Mouse (Mus musculus) lung, postnatal 0 days (tissue): ENCODE data around the gene Tcstv1. TPM values are rescaled to one million over a fixed set of nuclear protein-coding genes. Genes with fewer than 3 reads are reported as not detected.
"Not testable (repeated sequence)": the region's sequence is repeated elsewhere in the genome, so short reads cannot be mapped to it uniquely, and the experiment has no call there.

Source experiments
- ATAC-seq: fragments of 200-750 bp; cut with Nextera tagmentation; 2 replicates; pipeline ENCODE4 v1.8.0; 2017; ENCODE audit warnings: moderate library complexity
- DNase-seq: peaks from one replicate; pipeline ENCODE4 v3.0.0-alpha.2; 2016; ENCODE audit warnings: low spot score
- H3K27ac ChIP-seq: fragments of 300-500 bp; sonication (generic); 2 replicates; pipeline ENCODE4 v1.5.1; 2014; ENCODE audit warnings: antibody characterized with exemption, mild to moderate bottlenecking, low read length, mixed read lengths
- H3K27me3 ChIP-seq: fragments of 300-500 bp; sonication (generic); replicated peaks from 2 replicates; pipeline ENCODE4 v1.6.1; 2014; ENCODE audit warnings: low read length, mixed read lengths; ENCODE audit not compliant: insufficient read depth
- H3K36me3 ChIP-seq: fragments of 300-500 bp; sonication (generic); 2 replicates; pipeline ENCODE4 v1.6.1; 2014; ENCODE audit warnings: low read length, mixed read lengths; ENCODE audit not compliant: insufficient read depth
- H3K4me1 ChIP-seq: fragments of 300-500 bp; sonication (generic); 2 replicates; pipeline ENCODE4 v1.6.1; 2014; ENCODE audit warnings: antibody characterized with exemption, low read depth, low read length, mixed read lengths; ENCODE audit not compliant: insufficient read depth
- H3K4me2 ChIP-seq: fragments of 300-500 bp; sonication (generic); replicated peaks from 2 replicates; pipeline ENCODE4 v1.6.1; 2014; ENCODE audit warnings: low read depth, mild to moderate bottlenecking, low read length, moderate library complexity, mixed read lengths
- H3K4me3 ChIP-seq: fragments of 300-500 bp; sonication (generic); 2 replicates; pipeline ENCODE4 v1.5.1; 2014; ENCODE audit warnings: low read depth, low read length
- H3K9ac ChIP-seq: fragments of 300-500 bp; sonication (generic); replicated peaks from 2 replicates; pipeline ENCODE4 v1.6.1; 2014; ENCODE audit warnings: low read depth, mild to moderate bottlenecking
- H3K9me3 ChIP-seq: fragments of 300-500 bp; sonication (generic); 2 replicates; pipeline ENCODE4 v1.6.1; 2016; ENCODE audit warnings: low read length, mixed read lengths
- whole genome bisulfite sequencing: fragments of 180-500 bp; shearing (Covaris S2); extraction: QIAGEN DNeasy Blood & Tissue Kit; methylation state at CpG from one replicate; pipeline ENCODE4 v1.1.7; 2014; 5-methylcytosine and 5-hydroxymethylcytosine counted together
- polyA plus RNA-seq: library from polyadenylated mRNA; unstranded; fragments of >200 nt; fragmentation: Nextera tagmentation; extraction: Ambion mirVana; gene quantifications from 2 replicates; pipeline ENCODE4 v1.2.1, GENCODE M21; 2015

Gene Tcstv1
- not detected in 2 replicates for polyA plus RNA-seq

- H3K4me2 ChIP-seq, H3K4me3 ChIP-seq, H3K9me3 ChIP-seq, H3K9ac ChIP-seq, DNase-seq, H3K4me1 ChIP-seq, H3K36me3 ChIP-seq, ATAC-seq, H3K27ac ChIP-seq, H3K27me3 ChIP-seq: not testable (repeated sequence)
- 69% methylated on average over 3 of the region's 3 CpGs for WGBS
These were observed at the start of gene Tcstv1 for GRCm38 (mm10) chr13:119894685-119895084. Tcstv1 (minus strand) TSS chr13:119894785.

- not testable (repeated sequence) for H3K4me3 ChIP-seq, H3K4me1 ChIP-seq, ATAC-seq, H3K9me3 ChIP-seq, H3K36me3 ChIP-seq, H3K9ac ChIP-seq, H3K27me3 ChIP-seq, H3K4me2 ChIP-seq, H3K27ac ChIP-seq, DNase-seq
- no CpG with 5 or more reads among the region's 5 CpGs for WGBS
These were observed 34.6 kb upstream of the Tcstv1 start, which contains the start of gene Gm21761 for GRCm38 (mm10) chr13:119929172-119929571. Gm21761 (minus strand) TSS chr13:119929272.

- H3K4me1 ChIP-seq, H3K9ac ChIP-seq, H3K4me2 ChIP-seq, H3K27ac ChIP-seq, H3K36me3 ChIP-seq, H3K9me3 ChIP-seq, H3K4me3 ChIP-seq, ATAC-seq, H3K27me3 ChIP-seq: not testable (repeated sequence)
- WGBS, result 62% methylated on average over 2 of the region's 3 CpGs
- DNase-seq, result peak; percentile 1
These were observed 30.2 kb upstream of the Tcstv1 start for GRCm38 (mm10) chr13:119924597-119925340.

DNA sequence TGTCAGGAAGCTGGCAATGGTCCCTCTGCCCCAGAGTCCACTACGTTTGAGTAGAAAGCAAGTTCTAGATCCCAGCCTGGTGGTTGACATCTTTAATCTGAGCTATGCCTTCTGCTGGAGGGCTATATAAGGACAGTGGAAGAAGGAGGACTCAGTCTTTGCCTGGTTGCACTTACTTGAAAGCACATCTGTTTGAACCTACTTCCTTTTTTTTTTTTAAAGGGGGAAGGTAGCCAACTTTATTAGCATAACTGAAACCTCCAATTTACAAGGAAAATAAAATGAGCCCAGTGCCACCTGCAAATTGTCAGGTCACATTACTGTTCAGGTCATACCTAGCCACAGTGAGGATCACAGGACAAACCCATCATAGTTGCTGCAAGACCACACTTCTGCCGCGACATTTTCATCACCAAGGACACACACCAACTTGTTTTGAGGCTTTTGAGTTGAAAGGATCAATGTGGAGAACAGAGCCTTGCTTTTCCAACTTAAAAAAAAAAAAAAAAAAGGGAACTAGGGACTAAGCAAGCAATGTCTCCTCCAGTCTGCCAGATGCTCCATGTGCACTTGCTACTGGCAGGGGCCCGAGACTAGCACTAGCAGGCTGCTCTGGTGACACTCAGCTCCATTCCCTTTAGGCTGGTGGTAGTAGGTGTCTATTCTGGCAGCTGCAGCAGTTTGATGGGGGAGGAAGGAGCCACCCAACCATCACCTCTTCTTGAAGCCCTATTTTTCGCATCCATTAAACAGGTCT lies 22.6 kb upstream of the Tcstv1 start:
- H3K4me2 ChIP-seq, H3K27me3 ChIP-seq, H3K4me3 ChIP-seq, H3K36me3 ChIP-seq, H3K27ac ChIP-seq, DNase-seq, H3K9ac ChIP-seq, H3K9me3 ChIP-seq, H3K4me1 ChIP-seq, ATAC-seq: not testable (repeated sequence)
- WGBS, result 66% methylated on average over 4 of the region's 5 CpGs

GRCm38 (mm10) chr13:119916449-119916848 lies 21.9 kb upstream of the Tcstv1 start:
- 40% methylated on average over 2 of the region's 2 CpGs for WGBS
- not testable (repeated sequence) for H3K9ac ChIP-seq, H3K27ac ChIP-seq, ATAC-seq, H3K9me3 ChIP-seq, H3K27me3 ChIP-seq, H3K4me1 ChIP-seq, H3K36me3 ChIP-seq, H3K4me3 ChIP-seq, H3K4me2 ChIP-seq, DNase-seq

DNA sequence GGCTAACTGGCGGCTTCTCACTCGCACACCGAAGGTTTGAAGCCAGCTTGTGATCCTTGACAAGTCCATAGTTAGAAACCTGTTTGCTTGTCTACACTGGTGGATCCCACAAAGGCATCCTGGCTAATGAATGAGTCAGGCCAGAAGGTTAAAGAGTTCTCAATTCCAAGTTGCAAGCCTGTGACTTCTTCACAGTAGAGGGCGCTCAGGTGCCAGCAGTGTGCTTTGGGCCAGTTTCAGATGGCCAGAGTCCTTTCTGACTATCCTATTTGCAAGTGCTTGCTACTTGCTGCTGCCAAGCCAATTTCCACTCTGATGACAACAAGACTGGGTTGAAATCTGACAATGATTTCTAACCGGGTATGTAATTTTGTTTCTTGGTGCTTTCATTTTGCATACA lies 4.0 kb upstream of the Tcstv1 start:
- WGBS, result 49% methylated on average over 4 of the region's 5 CpGs
- H3K9ac ChIP-seq, H3K4me2 ChIP-seq, H3K4me3 ChIP-seq, H3K27ac ChIP-seq, H3K27me3 ChIP-seq, H3K4me1 ChIP-seq, DNase-seq, ATAC-seq, H3K36me3 ChIP-seq, H3K9me3 ChIP-seq: not testable (repeated sequence)

DNA sequence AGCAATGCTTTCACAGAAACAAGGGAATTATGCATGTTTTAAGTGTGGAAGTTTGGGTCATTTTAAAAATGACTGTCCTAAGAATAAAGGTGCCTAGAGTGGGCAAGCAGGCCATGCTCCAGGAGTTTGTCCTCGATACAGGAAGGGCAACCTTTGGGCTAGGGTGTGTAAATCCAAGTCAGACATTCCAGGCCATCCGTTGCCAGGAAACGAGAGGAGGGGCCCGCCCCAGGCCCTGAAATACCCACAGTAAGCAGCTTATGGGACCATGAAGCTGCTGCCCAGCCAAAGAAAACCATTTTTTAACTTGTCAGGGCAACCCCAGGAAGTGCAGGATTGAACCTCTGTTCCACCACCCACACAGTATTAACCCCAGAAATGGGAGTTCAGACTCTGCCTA lies 7.7 kb downstream of the Tcstv1 start:
- H3K27ac ChIP-seq, H3K4me2 ChIP-seq, H3K9ac ChIP-seq, H3K9me3 ChIP-seq, H3K4me3 ChIP-seq, H3K27me3 ChIP-seq, DNase-seq, H3K4me1 ChIP-seq, H3K36me3 ChIP-seq, ATAC-seq: not testable (repeated sequence)
- 28% methylated on average over 4 of the region's 4 CpGs for WGBS

DNA sequence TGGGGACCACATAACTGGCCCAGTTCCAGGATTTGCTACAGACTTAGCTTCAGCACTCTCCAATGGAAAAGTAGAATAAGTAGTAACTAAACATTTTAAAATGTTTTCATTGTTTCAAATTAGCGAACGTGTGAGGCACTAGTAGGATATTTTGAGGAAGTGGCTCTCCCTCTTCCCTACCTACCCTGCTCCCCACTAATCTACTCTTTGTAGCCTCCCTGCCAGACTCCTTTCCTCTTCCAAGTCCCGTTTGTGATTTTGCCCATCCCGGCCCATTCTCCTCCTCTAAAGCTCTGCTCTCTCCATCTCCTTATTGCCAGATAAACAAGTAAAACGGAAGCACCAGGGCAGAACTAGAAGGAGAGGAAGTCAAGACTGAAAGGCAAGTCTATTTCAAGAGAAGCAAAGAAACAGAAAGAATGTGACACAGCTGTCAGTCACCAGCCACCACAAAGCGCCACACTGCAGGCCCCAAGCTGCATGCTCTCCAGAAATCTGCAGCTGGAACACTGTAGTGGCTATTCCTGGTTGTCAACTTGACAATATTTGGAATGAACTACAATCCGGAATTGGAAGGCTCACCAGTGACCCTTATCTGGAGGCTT lies 30.1 kb downstream of the Tcstv1 start:
- H3K27me3 ChIP-seq, H3K36me3 ChIP-seq, H3K27ac ChIP-seq, H3K9ac ChIP-seq, DNase-seq, H3K4me2 ChIP-seq, ATAC-seq, H3K9me3 ChIP-seq, H3K4me3 ChIP-seq, H3K4me1 ChIP-seq: not testable (repeated sequence)
- WGBS, result 67% methylated on average over 4 of the region's 7 CpGs

DNA sequence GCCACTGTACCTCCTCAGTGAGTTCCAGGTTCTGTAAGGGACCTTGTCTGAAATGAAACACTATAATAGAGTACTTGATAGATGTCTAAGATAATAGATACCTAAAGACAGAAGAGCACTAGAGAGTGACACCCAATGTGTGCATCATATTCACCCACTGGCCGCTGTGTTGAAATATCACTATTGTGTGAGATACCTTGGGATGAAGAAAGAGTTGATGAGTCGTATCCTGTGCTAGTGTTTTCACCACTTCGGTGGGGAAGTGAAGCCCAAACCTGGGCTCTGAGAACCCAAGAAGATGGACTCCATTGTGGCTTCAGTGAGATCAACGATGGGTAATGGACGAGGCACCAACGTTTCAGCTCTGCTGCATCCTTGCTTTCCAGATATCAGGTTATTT lies 32.2 kb downstream of the Tcstv1 start:
- not testable (repeated sequence) for H3K36me3 ChIP-seq, ATAC-seq, H3K4me2 ChIP-seq, DNase-seq, H3K4me1 ChIP-seq, H3K4me3 ChIP-seq, H3K27ac ChIP-seq, H3K27me3 ChIP-seq, H3K9me3 ChIP-seq, H3K9ac ChIP-seq
- no CpG with 5 or more reads among the region's 6 CpGs for WGBS
